Mouse (Mus musculus): ENCODE data around the gene Lrfn4.

- no peak for TF ChIP-seq CTCF (IDR thresholded peaks at IDR 0.05; ENCODE audit: low read depth, low read length)
- TF ChIP-seq POLR2A (IDR thresholded peaks at IDR 0.05; ENCODE audit: insufficient read depth, low read length): no peak
These were observed 47.8 kb downstream of the Lrfn4 start for GRCm38 (mm10) chr19:4567665-4568064.
